Mouse (Mus musculus) spleen, postnatal 14 days (tissue): ENCODE data around the gene Ascl1.

Experiments used
- DNase-seq, 2 experiments: peaks; one replicate each; pipeline ENCODE4 v3.0.0; 2021 to 2022; ENCODE audit warnings: low spot score in 2 of 2

Ascl1 gene

DNA sequence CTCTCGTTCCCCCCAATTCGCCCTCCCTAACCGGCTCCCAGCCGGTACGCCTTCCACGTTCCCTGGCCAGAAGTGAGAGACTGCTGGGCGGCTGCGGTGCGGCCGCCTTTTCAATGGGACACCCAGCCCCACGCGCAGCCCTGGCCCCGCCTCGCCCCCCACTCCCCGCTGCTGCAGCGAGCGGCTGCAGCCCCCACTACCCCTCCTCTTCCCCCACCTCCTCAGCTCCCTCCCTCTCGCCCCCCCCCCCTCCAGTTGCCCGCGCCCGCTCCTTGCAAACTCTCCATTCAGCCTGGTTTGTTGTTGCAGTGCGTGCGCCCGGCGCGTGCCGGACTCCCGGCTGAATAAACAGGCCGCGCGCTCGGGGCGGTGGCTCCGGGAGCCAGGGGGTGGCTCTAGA lies at the start of gene Ascl1:
Ascl1 (minus strand) TSS at position 85 of the 400 bp plus-strand sequence.
- no peak for DNase-seq

DNA sequence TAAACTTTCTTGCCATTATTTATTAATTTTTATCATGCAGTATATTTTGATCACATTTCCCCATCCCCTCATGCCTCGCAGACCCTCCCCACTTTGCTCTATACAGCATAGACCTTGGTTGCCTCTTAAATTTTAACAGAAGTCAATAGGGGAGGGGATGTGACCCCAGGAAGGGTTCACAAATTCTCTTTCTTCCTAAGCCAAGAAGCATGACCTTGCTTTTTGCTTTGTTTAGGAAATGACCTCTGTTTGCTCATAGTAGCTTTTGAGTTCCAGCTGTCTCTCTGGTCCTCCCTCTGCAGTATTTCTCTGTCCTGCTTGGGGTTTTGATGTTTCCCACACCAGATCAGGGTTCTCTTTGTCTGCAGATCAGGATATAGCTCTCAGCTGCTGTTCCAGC lies 40.7 kb upstream of the Ascl1 start:
- DNase-seq, result no peak

DNA sequence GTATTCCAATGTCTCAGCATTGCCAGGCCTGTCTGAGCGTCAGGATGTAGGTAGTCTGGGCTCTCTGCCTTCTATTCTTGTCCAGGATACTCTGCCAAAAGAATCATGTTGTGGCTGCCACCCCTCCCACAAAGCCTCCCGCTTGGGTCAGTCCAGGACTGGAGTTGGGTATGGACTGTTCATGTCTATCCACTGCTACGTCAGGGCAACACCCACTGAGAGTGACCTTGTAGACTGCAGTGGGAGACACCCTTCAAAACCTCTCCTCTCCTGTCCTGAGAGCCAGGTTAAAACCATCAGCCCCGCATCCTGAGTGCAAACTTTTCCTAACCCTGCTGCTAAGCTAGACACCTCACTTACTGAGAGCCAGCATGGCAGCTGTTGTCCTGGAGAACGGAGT lies 28.2 kb upstream of the Ascl1 start, which contains the start of gene Pah:
Pah (plus strand) TSS at position 150 of the 400 bp plus-strand sequence.
- no peak for DNase-seq

DNA sequence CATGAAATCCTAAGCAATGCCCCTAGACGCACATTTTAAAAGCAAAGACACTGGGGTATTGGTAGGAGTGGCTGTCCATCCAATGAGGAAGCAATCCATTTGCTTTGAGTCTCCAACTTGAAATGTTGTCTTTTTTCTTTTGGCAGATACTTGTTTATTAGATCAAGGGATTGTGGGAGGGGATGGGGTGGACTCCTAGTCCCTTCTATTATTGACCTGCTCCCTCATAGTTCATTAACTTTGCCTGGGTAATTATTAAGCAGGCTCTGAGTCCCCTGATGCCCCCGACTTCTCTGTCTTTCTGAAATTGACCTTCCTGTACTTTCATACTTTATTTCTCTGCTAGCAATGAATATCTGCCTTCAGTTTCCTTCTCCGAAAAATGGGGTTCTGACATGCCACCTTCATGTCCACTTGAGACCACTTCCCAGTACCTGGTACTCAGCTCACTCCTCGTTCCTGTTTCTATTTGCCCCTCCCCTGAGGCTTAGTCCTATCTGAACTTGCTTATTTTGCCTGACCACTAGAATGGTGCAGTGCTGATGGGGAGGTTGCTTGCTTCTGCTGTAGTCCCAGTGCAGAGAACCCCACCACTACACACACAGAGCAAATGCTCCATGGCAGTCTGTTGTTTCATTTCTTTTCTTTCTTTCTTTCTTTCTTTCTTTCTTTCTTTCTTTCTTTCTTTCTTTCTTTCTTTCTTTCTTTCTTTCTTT lies 27.1 kb upstream of the Ascl1 start:
- DNase-seq, result no peak

DNA sequence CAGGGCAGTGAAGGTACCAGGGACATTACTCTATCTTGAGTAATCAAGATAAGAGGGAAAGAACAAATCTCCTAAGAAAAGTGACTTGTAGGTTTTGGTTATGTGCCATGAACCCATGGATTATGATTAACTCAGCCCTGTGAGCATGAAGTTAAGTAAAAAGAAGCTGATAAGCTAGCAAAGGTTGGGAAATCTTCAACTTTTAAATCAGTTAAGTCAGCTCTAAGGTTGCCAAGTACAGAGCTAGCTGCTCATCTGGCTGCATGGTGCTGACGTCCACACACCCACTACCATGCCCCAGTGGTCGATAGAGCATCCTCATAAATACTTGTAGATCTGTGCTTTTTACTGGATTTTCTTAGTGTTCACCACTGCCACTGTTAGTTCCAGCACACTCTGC lies 25.1 kb upstream of the Ascl1 start:
- no peak for DNase-seq

DNA sequence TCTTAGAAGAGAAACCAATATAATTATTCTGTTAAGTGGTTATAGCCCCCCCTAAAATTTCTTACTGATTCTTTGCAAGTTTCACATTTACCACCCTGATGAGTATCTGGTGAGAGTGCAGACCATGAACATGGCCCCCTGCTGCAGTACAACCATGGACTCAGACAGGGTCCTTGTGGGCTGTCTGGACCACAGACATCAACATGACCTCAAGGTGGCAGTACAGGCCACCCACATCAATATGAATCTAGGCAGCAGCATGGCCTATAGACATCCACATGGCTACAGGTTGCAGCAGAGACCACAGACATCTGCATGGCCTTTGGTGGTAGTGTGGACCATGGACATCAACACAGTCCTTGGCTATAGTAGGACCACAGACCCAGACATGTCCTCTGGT lies 19.6 kb upstream of the Ascl1 start:
- no peak for DNase-seq

DNA sequence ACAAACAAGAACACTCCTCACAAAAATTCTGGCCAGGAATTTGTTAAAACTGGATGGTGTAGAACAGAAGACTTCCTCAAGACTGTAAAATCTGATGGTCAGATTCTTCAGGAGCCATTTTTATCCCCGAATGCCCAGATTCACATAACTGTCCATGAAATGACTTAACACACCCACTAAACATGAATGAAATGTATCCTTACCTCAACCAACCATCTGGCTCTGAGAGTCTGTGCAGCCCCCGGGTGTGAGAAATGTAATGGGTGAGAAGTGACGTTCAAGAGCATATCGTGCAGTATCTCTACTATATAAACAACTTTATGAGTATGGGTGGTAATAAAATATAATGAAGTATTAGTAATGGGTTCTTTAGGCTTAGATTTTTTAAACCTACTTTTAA lies 15.1 kb upstream of the Ascl1 start:
- DNase-seq, result no peak

DNA sequence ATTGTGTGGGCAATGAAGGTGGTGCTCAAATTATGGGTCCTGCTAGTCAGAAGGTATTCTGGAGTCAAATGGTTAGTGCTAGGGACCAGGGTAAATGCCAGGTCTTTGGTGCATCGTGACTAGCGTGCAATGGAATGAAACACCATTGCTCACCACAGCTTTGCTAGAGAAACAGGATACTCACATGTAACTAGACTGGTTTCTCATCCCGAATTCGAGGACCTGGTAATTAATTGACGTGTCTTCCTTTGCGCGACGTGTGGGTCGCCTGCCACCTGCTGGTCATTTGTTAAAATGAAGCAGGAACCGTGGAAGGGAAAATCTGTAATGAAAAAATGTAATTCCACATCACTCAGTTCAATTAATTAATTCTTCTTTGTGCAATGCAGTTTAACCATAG lies 10.5 kb upstream of the Ascl1 start:
- peak in 1 of 2 experiments; percentile 17 for DNase-seq

DNA sequence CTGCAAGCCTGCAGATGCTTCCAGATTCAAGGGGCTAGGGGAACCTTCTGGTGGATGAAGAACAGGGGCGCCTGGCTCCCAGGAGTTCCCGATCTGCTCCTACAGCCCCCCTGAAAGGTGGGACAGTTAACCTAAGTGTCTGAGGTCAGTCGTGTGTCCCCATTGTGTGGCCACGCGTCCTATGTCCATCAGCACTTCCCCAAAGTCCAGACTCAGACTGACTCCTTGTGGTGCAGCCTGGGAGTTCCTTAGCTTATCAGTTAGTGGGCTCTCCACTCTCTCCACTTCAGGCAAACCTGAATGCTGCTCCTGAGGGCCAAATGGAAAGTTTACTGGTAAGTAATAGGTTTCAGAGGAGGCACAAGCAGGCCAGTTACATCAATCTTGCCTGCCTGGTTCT lies 8.8 kb upstream of the Ascl1 start:
- no peak for DNase-seq

DNA sequence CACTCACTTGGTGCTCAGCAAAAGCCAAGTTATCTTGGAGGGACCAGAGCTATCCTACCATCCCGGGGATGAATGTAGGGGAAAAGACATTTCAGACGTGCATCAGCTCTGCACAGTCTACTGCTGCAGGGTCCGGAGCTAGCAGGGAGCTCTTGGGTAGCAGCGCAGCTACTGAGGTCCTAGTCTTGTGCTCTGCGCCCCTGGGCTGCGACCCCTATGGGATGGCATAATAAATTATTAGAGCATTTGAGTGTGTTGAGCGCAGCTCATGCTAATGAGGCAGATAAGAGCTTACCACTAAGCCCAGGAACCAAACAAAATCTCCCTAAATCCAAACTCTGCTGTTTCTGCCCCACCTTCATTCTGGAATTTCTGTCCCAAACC lies 8.2 kb upstream of the Ascl1 start:
- DNase-seq, result no peak

DNA sequence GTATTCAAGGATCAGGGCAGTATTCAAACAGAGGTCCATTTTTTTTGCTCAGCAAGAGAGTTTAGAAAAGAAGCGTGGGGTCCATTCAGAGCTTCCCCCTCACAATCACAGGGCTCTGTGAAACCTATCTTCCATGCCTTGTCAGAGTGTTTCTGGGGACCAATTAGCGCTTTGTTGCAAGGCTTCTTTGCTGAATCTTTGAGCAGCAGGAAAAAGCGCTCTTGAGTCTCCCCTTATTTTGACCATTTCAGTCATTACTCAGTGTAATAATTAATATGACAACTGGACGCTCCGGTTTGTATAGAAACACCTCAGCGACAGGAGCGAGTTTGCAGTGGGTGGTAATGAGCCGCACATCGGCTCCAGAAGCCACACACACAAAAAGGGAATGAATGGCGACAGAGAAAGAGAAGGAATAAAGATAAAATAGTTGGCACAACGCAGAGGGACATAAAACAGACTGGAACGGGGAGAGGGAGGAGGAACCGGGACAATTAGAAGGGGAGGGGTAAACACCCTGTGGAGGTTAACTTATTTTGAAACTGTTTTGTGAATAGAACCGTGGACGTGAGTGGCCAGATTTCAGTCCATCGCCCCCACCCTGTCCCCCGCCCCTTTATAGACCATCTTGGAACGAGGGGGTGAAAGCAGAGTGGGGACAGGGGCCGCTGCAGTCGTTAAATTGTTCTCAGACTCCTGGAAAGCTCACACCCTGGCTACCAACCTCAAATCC lies 7.6 kb upstream of the Ascl1 start:
- DNase-seq, result no peak

DNA sequence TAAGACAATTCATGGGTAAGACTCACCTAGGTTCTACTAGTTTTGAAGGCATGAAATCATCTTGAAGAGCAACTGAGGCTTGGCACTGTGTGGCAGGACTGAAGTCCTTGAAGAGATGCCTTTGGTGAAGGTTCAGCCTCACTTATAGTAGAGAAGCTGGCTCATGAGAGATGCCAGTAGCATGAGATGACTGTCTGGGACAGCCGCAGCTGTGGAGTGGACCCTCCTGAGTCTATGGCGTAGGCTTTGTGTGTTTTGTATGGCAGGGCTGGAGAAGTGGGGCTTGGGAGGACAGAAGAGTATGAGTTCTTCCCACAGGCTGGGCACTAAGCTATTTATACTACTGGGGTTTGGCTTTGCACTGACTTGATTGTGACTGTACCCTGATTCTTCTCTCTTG lies 3.6 kb upstream of the Ascl1 start:
- no peak for DNase-seq

DNA sequence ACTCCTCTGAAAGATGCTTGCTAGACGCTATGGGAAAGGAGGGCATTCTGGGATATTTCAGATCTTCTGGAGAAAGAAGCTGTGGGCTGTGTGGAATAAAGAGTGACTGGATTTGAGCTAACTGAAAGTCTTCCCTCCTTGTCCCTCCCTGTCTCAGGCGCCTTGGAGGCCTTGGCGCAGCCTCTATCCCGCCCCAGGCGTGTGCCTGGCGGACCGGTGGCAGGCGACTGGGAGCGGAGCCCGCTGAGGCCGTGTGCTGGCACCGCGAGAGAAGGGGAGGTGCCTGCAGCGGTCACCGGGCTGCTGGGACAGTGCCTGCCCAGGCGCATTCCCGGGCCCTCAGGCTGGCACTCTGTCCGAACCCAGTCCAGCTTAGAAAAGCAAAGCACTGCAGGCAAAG lies 1.1 kb upstream of the Ascl1 start:
- no peak for DNase-seq

DNA sequence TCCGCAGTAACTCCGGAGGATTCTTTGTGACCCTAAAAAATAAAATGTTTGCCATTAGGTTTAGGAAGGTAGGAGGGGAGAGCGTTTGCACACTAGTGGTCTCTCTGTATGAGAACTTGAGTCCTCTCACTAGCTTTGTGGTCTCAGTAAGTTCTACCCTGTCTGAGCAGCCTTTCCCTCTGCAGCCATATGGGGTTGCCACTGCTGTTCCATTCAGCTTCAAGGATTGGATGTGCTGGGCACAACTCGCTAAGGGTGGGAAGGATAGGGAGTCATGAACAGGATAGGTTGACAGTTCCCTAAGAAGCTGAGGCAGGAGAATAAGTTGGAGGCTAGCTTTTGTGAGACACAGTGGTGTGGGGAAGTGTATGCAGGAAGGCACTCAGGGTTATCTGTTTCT lies 716 bp upstream of the Ascl1 start:
- DNase-seq, result no peak

DNA sequence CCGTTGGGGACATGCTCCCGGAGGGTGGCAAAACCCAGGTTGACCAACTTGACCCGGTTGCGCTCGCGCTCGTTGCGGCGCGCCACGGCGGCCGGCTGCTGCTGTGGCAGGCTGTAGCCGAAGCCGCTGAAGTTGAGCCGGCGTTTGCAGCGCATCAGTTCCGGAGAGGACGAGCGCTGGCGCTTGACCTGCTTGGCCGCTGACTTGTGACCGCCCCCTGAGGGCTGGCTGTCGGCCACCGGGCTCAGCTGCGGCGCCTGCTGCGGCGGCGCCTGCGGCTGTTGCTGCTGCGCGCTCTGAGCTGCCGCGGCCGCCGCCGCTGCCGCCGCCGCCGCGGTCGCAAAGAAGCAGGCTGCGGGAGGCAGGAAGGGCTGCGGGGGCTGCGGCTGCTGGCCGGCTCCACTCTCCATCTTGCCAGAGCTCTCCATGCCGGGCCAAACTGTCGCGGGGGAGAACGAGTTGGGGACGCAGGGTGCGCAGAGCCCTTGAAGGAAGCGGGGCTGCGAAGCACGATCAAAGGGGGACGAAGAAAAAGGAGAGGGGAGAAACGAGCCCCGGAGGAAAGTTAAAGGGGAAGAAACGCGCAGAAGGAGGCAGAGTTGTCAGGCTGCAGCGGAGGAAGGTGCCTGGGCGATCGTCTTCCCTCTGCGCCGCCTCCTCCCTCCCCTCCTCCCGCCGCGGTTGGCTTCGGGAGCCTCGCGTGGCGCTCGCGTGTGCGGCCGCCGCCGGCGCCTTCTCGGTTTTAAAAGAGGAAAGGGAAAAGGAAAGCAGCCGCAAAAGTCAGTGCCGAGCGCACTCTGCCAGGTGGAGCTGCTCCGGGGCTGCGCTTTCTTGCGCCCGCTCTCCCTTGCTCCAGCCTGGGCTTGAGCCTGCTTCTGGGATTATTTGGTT lies 554 bp downstream of the Ascl1 start:
- no peak for DNase-seq

DNA sequence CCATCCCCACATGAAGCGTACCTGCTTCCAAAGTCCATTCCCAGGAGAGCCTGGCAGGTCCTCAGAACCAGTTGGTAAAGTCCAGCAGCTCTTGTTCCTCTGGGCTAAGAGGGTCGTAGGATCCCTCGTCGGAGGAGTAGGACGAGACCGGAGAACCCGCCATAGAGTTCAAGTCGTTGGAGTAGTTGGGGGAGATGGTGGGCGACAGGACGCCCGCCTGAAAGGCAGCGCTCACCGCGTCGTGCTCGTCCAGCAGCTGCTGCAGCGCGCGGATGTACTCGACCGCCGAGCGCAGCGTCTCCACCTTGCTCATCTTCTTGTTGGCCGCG lies 1.2 kb downstream of the Ascl1 start:
- no peak for DNase-seq

DNA sequence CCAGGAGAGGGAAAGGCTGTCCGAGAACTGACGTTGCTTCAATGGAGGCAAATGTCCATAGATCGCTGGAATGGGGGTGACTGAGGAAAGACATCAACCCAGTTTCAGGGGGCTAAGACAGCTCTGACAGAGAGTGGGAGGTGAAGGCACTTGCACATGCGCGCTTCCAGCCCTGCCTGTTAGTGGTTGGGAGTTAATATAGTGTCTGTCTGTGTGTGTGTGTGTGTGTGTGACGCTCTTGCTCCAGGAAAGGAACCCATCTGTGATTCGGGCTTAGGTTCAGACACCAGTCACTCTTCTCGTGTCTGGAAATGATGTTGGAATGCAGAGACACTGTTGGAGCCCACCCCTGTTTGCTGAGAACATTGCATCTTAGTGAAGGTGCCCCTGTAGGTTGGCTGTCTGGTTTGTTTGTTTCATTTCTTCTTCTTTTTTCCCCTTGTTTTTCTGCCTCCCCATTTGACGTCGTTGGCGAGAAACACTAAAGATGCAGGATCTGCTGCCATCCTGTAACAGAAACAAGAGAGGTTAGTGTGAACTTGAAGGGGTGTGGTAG lies 1.9 kb downstream of the Ascl1 start:
- DNase-seq, result no peak

DNA sequence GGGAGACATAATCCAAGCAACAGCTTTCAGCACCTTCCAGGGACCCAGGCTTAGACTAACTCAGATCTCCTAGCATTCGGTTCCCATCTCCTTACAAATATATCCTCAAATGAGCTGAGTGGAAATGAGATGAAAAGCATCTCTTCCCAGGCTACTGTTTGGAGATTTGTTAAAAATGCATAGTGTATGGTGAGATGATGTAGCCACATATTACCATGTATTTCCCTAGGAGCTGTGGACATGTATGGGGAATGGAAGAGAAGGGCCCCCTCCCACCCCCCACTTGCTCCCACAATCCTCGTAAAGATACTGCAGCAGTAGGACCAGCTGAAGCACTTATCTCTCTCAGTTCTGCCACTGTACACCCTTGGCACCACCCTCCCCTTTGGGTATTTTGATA lies 3.1 kb downstream of the Ascl1 start:
- no peak for DNase-seq

DNA sequence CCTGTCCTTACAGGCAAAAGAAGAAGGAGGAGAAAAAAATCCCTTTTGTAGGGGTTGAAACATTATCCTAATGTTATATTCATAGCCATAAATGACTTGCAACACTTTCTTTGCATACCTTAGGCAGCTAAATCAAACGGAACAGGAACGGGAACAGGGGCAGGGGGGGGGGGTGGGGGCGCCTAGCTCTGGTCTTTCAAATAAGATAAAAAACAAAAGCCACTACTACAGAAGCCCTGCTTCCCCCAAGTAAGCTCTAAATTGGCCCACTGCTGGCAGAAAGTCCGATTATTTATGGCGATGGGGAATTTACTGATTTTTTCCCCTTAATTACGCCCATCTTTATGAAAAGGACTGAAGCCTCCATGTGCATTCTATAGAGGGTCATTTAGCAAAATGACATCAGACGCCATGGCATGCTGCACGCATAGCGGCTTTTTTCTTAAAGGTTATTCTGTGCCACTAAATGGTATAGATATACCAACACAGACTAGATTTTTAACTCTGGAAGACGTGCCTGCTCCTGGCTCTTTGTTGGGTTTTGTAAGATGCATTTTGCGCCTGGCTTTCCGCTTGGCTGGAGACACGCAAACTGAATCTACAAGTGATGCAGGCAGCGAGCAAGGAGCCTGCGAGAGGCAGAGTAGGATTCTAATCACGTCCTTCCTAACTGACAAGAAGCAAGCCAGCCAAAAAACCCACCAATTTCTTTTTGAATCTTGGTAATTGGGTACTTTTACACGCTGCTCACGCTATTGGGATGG lies 4.0 kb downstream of the Ascl1 start:
- DNase-seq, result no peak

DNA sequence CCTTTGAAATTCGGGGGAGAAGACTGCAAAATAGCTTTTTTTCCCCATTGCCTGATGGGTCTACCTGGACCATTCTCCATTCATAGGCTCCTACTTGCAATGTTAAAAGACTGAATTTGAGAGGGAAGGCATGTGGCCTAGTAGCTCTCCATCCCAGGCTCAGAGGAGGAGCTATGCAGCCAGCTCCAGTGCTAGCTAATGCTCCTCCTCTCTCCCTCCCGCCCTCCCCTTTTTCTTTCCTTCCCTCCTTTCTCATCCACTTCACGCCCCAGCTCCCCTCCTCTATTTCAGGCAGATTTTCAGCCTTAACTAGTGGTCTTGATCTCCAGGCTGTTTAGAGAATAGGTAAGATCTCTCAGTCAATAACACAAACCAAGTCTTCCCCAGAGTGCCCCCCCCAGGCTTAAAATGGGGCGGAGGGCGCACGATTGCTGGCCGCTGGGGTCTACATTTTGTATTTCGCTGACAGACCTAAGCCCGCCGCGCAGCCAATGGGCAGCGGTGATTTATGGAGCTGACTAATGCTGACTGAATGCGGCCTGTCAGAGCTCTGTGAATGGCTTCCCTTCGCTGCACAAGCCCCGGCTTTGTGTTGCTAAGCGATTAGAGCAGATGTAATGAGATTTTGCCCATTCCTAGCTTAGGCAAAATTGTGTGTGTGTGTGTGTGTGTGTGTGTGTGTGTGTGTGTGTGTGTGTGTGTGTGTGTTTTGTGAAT lies 4.9 kb downstream of the Ascl1 start:
- no peak for DNase-seq
